Mouse (Mus musculus): ENCODE results near the gene Cyp2w1. TPM values are rescaled to one million over a fixed set of nuclear protein-coding genes. Genes with fewer than 3 reads are reported as not detected.
A peak's percentile ranks its signal among the peaks of the same experiment; 100 is the strongest.

The Cyp2w1 gene
- total RNA-seq, 1 experiment from 2014 or later, result not detected

DNA sequence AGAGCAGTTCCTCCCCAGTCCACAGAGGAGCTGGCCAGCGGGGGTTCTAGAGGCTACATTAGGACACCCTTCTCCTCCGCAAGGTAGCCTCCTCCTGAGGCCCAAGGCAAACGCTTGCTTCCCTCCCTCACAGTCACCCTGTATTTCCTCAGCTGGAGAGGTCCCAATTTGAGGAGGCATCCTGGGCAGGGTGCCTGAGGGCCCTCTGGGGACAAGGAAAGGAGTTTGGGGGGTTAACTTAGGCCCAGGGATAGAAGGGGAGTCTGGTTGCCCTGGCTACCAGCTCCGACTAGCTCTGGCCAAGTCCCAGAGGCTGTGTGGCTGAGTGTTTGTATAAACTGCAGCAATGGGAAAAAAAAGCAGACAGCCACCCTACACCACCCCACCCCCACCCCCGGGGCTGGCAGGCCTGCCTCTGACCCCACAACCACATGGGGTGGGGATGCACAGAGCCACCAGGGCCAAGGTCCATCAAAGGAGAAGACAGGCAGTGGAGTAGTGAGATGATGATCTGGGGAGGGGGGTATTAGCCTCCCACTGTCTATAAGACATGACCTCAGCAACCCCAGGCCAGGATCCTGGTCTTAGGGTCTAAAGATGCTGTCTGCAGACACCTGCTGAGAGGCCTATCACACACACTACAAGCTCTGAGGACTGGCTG, 12.6 kb downstream of the Cyp2w1 start:
- DNase-seq, result no peak

DNA sequence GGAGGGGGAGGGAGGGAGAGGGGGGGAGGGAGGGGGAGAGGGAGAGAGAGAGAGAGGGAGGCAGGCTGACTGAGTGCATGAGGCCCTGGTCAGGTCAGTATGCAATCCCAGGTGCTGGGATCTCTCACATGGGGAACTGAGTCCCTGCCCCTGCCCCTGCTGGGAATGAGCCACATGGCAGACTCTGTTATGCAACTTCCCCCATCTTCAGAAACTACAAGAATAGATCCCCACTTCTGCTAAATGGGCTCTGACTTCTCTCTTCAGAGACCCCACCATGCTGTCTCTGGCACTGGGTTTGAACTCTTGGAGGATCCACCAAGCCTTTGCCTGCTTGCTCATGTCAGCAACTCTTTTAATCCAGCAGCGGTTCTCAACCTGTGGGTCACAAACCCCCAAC, 13.4 kb downstream of the Cyp2w1 start:
- DNase-seq, result no peak

DNA sequence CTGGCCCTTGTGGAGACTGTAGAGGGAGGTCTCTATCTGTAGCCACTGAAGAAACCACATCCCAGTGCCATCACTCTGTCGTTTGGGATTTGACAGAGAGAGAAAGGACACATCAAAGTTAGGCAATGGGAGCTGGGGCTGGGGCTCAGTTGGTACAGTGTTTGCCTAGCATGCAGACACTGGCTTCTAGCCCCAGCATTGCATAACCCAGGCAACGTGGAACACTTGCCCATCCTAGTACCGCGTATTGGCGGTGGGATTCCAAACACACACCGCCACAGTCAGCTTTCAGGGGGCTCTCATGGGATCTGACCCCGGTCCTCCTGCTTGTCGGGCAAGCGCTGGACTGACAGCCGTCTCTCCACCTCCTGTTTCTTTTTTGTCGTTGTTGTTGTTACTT, 14.1 kb downstream of the Cyp2w1 start:
- DNase-seq, result no peak

DNA sequence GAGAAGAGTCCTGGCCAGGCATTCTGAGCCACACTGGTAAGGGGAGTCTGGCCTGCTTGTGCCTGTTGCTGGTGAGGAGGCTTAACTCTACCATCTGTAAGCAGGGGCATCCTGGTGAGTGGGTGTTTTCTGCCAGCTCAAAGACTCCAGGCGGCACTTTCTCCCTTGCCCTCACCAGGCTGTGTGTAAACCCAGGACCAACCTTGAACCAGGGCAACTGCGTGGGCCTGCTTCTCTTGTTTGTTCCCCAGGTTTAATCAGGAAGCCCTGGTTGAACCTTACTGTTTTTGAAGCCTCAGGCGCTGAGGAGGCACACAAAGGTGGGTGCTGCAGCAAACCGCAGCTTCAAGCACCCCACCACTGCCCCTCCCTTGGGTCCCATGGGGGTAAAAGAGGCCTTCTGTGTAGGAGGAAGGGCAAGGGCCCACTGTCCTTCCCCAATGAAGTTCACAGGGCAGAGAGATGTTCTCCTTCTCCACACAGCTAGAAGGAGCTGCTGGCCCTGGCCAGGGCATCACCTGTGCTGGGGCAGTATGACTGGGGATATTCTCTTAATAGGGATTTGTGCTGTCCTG, 15.6 kb downstream of the Cyp2w1 start:
- no peak for DNase-seq

DNA sequence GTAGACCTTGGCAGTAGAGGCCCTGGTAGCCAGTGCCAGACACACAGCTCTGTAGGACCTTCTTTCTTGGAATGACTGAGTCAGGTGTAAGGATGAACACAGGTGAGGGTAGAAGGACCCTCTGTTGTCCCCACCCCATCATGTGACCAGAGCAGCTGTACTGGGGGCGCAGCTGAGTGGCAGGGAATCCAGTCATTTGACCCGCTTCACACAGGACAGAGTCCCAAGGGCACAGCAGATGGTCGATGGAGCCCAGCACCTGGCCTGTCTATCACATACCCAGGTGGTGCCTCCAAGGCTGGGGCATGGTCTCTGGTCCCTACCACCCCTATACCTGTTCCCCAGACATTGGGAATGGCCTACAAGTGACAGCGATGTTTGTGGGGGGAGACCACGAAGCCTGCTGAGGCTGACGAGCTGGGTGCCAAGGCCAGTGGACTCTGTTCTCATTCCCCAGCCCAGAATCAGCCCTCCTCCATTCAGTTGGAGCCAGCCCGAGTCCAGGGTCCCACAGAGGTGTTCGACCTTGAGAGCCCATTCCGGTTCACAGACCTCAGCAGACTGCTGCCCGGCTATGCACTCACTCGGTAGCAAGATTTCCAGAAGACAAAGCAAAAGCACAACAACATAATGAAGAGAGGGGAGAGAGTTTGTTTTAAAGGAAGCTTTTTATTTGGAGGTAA, 16.4 kb downstream of the Cyp2w1 start:
- no peak for DNase-seq

DNA sequence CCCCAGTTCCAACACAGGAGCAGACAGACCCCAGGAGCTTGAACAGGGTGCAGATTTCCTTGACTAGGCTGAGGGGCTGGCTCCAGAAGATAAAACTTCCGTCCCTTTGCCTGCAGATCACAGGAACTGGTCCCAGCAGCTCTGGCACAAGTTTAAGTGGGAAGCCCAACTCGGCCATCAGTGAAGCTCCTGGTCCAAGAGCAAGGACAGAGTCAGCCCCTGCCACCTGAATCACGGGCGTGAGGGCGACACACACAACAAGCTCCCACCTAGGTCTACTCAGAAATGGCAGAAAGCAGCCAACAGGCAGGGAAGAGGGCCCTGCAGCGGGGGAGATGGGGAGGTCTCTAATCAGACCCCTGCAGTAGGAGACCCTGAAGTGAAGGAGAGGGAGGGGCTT, 17.9 kb downstream of the Cyp2w1 start:
- DNase-seq, result no peak

DNA sequence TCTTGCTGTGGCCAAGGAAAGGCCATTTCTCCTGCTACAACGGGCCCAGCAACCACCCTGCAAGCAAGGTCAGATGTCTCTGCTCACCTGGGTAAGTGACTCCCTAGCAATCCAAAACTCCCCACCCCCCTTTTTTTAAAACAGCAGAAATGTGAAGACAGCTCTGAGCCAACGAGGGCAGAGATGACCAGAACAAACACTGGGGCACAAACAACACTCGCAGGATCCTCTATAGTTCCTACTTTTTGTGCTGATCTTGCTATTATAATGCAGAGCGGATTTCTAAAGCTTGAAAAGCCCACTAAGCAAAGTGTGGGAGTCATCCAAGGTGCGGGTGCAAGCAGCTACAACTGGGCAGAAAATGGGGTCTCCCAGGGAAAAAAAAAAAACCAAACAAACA, 18.7 kb downstream of the Cyp2w1 start:
- no peak for DNase-seq

DNA sequence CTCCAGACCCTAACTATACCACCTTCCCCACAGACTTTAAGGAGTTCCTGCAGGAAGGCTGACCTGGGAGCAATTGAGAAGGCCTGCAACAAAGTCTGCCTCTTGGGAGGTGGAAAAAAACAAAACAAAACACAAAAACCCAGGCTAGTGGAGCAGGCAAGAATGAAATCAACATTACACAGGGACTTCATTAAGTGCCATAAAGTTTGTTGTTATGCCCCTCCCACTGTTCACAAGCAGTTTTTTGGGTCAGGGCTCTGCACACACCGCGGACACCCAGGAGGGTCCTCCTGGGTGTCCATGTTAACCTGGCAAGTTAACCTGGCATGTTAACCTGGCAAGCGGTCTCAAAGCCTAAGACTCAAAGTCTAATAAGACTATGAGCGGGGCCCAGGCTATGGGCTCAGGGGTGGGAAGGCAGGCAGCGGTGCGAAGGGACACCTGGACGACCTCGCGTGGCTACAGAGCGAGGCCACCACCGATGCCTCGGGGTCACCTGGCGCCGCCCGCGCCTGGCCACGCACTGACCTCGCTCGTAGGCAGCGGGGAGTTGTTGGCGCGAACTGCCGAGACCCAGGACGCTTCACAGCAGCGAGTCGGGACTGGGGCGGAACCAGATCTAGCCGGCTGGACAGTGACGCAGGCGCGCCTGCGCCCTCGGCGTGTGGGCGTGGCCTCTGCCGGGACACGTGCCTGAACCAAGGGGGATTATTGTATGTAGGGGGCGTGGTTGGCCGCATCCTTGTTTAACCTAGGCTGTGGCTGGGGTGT, 19.4 kb downstream of the Cyp2w1 start:
- DNase-seq, result peak; percentile 95

DNA sequence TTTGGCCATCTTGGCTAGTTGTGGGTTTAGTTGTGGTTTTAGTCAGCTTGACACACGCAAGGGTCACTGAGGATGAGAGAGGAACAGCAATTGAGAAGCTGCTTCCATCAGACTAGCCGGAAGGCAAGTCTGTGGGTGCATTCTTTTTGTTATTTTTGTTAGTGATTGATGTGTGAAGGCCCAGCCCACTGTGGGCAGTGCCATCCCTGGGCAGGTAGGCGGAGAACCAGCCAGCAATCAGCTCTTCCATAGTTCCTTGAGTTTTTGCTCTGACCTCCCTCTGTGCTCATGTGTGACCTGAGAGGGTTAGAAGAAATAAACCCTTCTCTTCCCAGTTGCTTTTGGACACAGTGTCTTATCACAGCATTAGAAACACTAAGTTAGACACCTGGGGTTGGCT, 20.7 kb downstream of the Cyp2w1 start:
- DNase-seq, result no peak

DNA sequence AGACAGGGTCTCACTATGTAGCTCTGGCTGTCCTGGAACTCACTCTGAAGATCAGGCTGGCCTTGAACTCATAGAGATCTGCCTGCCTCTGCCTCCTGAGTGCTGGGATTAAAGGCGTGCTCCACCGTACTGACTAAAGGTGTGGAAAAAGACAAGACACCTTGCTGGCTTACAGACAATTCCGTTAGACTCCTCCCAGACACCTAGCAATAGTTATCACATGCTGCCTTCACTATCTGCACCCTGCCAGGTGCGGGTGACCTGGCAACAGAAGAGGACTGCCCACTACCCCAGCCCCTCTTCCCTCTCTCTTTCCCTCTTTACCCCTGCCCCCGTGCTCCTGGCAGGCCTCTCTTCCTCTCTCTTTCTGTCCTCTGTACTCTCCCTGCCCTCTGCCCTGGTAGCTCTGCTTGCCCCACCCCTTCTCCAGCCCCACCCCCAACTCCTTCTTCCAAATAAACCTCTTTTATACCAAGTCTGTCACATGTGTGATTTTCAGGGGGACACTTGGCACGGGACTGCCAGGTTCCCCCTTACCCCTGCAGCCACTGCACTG, 21.6 kb downstream of the Cyp2w1 start:
- no peak for DNase-seq

DNA sequence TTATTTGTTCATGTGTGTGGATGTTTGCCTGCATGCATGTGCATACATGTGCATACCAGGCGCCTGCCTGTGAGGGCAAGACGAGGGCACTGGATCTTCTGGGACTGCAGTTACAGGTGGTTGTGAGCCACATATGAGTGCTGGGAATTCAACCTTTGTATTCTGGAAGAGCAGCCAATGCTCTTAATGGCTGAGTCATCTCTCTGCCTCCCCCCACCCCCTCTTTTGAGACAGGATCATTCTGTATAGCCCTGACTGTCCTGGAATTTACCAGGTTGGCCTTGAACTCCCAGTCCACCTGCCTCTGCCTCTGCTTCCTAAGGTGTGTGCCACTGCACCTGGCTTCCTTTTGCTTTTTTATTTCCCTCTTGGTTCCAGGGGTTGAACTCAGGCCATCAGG, 22.4 kb downstream of the Cyp2w1 start:
- no peak for DNase-seq

DNA sequence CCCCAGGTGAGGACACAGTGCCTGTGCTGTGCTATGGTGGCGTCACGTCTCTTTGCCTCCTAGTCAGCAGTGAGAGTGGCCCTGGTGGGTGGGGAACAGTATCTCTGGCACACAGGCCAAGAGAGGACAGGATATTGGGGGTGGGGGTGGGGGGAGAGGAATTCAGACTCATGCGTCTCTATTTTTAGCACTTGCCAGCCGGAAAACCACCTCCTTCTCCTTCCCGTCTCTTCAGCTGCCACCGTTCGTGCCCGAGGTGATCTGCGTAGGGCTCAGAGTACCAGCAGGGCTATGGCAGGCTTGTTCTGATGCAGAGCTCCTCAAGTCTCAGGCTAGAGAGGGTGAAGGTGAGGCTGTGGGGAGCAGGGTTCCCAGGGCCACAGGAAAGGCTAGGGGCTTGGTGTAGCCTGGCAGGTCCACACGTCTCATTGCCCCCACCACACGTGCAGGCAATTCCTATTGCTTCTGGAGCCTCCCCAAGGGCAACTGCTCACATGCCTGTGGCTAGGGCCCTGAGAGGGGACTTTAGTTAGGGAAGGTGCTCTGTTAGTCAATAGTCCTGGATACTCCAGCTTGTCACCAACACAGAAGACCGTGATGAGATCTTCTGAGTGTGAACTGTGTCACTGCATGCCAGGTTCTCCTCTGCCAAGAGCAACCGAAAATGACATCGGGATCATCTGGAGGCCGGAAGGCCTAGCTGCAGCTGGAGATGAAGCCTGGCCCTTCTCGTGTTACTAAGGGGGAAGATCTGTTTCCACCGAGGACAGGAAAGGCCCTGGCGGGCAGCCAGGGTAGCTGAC, 25.3 kb downstream of the Cyp2w1 start, which contains the start of gene Gpr146:
Gene Gpr146 (plus strand): TSS at position 230 of the 803 bp plus-strand sequence.
- peak; percentile 85 for DNase-seq

DNA sequence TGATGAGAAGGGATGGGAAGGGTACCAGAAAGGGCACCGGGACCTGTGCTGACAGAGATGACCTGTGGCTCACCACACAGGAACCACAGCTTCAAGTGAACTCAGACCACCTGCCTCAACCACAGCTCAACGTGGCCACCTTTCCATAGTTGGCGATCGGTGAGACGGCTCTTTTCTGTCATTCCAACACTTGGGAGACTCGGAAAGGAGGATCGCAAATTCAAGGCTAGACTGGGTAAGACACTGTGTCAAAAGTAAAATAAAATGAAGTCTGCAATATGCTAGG, 25.8 kb downstream of the Cyp2w1 start:
- no peak for DNase-seq

DNA sequence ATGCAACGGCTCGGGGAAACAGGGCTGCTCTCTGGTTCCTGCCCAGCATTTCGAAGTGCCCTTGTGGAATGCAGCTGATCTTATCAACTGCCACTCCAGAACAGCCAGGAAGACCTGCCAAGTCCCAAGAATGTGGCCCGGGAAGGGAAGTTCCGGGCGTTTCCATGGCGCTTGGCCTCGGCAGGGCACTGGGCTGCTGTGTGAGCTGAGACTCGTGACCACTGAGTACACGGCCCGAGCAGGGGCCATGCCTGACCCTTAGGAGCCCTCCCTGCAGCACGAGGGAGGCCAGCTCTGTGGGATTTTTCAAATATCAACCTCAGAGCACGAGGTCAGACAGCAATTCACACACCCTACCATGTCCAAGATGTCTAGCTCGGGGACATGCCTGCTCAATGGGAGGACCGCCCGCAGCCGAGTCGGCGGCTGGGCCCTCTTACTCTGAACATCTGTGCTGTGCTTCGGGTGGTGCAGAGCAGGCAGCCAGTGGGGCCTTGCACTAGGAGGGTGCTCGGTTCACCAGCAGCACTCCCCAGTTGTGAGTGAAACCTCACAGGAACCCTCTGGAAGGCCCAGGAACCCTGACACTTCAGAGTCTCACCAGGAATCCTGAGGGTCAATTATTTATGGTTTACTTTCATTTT, 26.7 kb downstream of the Cyp2w1 start:
- DNase-seq, result peak; percentile 90

DNA sequence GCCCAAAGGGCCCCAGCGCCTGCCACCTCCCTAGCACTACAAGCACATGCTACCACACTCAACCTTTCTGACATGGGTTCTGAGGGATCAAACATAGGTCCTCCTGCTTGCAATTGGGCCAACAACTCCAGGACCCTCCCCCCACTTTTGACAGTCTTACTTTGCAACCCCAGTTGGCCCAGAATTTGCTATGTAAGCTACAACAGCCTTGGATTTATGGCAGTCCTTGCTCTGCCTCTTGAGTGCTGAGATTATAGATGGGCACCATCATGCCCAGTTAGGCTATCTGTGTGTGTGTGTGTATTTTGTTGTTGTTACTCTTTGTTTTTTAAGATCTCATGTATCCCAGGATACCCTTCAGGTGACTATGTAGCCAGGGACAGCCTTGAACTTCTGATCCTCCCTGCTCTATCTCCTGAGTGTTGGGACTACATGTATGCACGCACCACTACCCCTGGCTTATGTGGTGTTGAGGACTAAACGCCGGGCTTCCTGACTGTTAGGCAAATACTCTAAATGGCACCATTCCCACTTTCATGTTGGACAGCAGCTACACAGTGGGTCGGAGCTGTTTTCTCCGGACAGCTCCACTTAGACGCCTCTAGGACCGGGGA, 27.5 kb downstream of the Cyp2w1 start:
- no peak for DNase-seq

DNA sequence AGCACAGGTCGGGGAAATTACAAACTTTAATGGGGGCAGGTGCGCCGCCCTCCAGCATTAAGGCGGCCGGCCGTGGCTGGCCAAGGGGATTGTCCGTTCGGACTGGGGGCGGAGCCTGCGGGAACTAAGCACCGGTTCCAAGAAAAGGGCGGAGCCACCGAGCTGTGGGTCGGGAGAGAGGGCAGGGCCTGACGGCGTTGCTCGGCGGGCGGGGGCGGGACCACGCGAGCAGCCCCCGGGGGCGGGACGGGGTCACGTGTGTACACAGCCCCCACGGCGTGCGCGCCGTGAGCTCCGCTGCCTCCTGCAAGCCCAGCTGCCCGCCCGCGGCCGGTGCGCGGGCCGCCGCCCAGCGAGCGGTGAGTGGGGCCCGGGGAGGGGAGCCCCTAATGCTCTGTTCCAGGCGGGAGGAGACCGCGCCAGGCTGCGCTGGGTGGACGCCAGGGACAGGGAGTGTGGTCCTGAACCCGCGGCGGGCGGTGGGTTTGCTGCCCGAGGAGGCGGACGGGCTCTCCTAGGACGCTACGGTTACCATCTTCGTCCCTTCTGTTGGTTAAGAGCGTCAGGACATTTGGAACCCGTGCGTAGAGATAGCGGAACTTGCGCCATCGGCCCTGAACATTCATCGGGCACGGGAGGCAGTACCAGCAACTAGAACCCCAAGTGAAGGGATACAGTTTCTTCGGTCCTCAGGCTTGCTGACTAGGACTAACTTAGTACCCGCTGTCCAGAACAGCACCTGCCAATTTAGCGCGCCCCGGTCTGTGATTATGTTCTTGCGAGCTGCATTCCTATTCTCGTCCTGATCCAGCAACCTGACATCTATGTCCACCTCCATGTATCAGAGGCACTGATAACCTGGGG, 28.2 kb downstream of the Cyp2w1 start:
- DNase-seq, result peak; percentile 98

DNA sequence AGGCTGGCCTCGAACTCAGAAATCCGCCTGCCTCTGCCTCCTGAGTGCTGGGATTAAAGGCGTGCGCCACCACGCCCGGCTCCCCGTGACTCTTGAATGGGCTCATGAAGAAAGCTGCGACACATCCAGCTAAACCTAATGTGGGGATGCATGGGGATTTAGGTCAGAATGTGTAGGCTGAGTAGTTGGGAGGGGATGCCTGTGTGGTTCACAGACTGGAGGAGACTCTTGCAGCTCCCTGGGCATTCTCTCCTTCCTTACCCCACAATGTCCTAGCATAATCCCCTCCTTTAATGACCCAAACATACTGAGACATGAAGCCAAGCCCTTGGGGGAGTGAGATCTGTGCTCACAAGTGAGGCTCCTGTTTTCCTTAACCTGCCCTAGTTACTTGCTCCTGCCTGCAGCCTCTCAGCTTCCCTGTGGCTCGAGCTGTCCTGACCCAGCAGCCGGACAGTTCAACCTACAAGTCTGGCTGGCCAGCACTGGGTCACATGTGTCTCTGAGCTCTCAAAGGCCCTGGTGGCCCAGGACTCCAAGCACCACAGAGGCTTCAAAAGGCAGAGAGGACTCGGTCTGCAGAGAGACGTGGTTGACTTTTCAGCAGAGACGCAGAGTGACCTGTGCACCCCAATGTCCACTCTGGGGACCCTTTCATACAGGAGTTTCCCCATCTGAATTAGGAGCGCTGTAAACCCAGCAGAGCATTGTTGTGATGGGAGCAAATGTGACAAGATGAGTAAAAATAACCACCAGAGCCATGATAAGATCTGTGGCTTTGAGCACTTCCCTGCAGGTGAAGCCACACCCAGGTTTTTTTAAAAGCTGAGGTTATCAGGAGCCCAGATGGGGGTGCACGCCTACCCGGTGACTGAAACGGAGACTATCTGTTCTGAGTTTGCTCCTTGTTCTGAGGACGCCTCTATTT, 29.4 kb downstream of the Cyp2w1 start:
- no peak for DNase-seq

DNA sequence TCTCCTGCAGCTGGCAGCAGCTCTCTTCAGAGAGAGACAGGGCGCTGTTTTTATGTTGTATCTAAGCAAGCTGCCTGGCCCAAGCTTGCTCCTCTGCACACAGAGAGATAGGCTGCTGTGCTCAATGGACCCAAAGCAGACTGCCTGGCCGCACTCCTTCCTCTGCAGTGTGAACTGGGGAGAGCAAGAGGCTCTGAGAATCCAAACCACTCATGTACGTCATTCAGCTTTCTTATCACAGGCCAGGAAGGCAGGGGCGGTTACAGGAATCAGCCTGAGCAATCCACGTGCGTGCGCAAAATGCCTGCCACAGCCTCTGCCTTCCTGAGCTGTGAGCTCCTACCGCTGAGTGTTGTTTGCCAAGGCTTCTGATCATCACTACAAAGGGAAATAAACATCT, 30.3 kb downstream of the Cyp2w1 start:
- DNase-seq, result peak; percentile 59

DNA sequence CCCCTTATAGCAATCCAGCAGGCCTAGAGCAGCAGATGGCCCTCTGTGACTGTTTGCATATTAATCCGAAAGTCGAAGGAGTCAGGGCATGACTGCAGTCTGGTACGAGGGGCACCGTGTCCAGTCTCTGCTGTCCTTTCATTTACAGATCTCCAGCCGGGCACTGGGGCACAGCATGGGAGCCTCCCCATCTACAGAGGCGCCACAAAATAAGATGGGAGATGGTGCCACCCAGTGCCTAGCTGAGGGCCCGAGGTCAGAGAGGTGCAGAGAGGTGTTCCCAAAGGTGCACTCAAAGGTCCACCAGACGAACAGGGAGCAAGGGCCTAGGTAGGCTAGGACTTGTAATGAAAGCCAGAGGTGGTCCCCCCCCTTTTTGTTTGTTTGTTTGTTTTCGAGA, 30.8 kb downstream of the Cyp2w1 start:
- DNase-seq, result no peak
